Mouse (Mus musculus) cerebellum, adult 9-10 months (tissue): ENCODE measurements around the gene Actbl2.

Experiments
- DNase-seq: peaks from one replicate; pipeline ENCODE4 v3.0.0; 2022

The Actbl2 gene

DNA sequence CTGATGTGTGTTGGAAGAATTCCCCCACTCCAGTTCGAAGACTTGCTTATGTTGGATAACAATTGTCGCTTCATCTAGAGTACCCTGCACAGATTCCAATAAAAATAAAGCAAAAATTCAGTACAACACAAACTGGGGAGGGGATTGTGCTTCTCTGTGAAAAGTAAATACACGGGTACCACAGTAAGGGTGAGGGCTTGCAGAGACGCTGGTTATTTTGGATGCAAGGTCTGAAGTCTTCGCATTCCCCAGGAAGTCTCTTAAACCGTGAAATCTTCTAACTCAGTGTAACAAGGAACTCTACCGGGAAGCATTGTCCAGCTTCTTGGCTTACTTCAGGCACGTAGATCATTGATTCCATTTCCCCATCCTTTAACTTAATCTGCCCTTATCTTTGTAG lies 17.1 kb downstream of the Actbl2 start:
- no peak for DNase-seq

GRCm38 (mm10) chr13:111286461-111287385 lies 31.9 kb downstream of the Actbl2 start:
- peak; percentile 86 for DNase-seq

DNA sequence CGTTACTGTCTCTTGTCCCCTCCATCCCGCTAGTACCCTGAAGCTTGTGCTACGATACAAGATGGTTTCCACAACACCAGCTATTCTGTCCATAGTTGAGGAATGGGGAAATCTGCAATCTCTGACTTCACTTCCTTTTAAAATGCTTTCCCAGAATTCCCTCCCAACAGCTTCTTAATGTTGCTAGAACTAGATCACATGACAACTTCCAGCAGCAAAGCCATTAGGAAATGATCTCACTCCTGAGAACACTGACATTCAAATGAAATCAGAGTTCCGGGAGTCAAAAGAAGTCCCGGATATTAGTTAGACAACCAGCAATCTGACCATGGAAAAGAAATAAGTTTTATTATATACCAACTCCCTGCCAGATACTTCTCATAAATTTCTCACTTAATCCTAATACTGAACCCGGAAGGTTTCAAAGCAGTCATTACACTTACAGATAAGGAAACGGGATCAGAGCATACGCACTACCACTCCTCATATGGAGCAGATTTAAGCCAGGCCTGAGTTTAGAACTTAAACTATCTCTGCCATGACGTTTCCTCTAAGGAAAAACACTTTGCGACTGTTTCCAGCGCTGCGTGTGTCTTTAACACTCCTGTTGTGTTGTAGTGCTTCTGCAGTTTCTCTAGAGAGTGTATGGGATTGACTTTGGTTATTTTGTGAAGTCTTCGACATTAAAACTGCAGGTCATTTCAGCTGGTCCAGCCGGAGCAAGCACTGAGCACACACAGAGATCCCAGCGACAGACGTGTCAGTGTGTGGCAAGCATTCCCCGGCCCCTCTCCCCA lies 36.5 kb downstream of the Actbl2 start:
- DNase-seq: peak; percentile 19

GRCm38 (mm10) chr13:111291958-111292493 lies 37.2 kb downstream of the Actbl2 start:
- DNase-seq: peak; percentile 66

DNA sequence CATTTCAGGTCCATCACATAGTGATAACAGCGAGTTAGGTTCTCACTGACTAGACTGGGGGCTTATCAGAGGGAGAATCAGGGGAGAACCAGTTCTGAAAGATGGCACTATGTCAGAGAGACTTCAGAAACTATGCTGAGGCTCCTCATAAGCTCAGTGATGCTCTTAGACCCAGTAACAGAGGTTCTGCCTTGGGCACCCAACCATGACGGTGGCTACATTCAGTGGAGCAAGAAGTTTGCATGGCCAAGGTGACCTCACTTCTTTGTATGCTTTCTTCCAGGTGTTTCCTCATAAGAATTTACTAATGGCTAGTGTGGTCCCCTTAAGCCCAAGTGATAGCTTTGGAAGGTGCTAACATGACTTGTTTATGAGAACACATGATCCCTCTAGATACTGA lies 38.7 kb downstream of the Actbl2 start:
- DNase-seq: no peak

DNA sequence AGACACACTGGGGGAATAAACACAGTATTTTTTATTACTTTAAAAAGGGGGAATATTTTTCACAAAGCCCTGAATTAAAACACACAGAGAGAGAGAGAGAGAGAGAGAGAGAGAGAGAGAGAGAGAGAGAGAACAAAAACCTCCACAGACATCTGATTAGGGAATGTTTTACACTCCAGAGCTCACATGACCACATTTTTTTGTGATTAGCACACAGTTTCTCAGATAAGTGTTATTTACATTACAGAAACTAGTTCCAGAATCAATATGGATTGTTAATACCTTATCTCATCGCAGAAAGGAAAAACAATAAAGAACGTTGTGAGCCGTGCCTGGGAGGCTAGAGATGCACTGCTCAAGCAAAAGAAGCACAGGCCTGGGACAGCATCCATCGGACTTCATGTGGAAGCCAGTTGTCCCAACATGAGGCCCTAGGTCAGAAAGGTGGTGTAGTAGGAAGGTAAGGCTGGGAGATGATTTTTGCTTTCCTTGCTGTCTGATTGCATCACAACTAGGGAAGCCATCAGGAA lies 40.2 kb downstream of the Actbl2 start:
- no peak for DNase-seq

- no peak for DNase-seq
Measured at GRCm38 (mm10) chr13:111296029-111296428, 41.2 kb downstream of the Actbl2 start.

GRCm38 (mm10) chr13:111297614-111298013 lies 42.8 kb downstream of the Actbl2 start:
- DNase-seq: no peak

DNA sequence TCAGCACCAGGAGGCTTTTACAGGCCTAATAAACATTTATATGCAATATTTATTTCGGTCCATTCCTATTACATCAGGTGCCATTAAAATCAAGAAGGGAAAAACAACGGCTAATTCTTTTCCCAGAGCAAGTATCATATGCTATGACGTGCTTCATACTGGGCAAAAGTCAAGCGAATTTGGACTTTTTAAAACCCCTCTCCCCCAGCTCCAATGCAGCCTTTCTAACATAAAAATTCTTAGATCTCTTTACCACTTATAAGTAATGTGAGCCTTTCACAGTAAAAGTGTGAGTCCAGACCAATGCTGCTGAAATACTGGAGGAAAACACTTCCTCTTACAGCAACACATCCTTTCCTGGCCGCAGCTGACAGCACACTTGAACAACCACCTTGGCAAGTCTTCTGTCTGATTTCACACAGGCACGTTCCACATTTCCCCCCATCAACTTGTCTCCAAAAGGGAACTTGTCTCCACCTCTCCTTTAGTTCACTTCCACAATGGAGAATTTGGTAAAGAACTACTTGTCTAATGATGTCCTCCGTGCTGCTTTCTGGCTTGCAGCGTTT lies 44.4 kb downstream of the Actbl2 start:
- DNase-seq: no peak

- peak; percentile 42 for DNase-seq
Measured at GRCm38 (mm10) chr13:111300846-111301245, 46.0 kb downstream of the Actbl2 start.

GRCm38 (mm10) chr13:111301431-111301830 lies 46.6 kb downstream of the Actbl2 start:
- DNase-seq: peak; percentile 49

- DNase-seq: no peak
Measured at GRCm38 (mm10) chr13:111304194-111304593, 49.4 kb downstream of the Actbl2 start.

- no peak for DNase-seq
Measured at GRCm38 (mm10) chr13:111304736-111305135, 49.9 kb downstream of the Actbl2 start.
